Mouse (Mus musculus) lung, postnatal 25 days (tissue): ENCODE data around the gene Tekt5.

Source experiments
- DNase-seq: peaks from one replicate; pipeline ENCODE4 v3.0.0; 2022; ENCODE audit warnings: low spot score

The Tekt5 gene

GRCm38 (mm10) chr16:10377286-10377685 lies 18.0 kb downstream of the Tekt5 start:
- DNase-seq, result no peak

GRCm38 (mm10) chr16:10374254-10375011 lies 20.9 kb downstream of the Tekt5 start:
- peak; percentile 52 for DNase-seq

GRCm38 (mm10) chr16:10372372-10372771 lies 22.9 kb downstream of the Tekt5 start:
- DNase-seq, result no peak

GRCm38 (mm10) chr16:10369996-10370395 lies 25.3 kb downstream of the Tekt5 start:
- no peak for DNase-seq

- DNase-seq, result no peak
Observed at GRCm38 (mm10) chr16:10369468-10369934, 25.8 kb downstream of the Tekt5 start.

- DNase-seq, result peak; percentile 73
Observed at GRCm38 (mm10) chr16:10366240-10367217, 28.8 kb downstream of the Tekt5 start.

- DNase-seq, result no peak
Observed at GRCm38 (mm10) chr16:10365796-10366195, 29.5 kb downstream of the Tekt5 start.

GRCm38 (mm10) chr16:10363061-10363460 lies 32.2 kb downstream of the Tekt5 start:
- no peak for DNase-seq

- no peak for DNase-seq
Observed at GRCm38 (mm10) chr16:10359241-10359640, 36.0 kb downstream of the Tekt5 start.

GRCm38 (mm10) chr16:10358010-10358934 lies 37.0 kb downstream of the Tekt5 start:
- DNase-seq, result peak; percentile 69

- peak; percentile 55 for DNase-seq
Observed at GRCm38 (mm10) chr16:10355004-10355403, 40.3 kb downstream of the Tekt5 start.

GRCm38 (mm10) chr16:10351050-10351636 lies 44.1 kb downstream of the Tekt5 start:
- peak; percentile 80 for DNase-seq

- DNase-seq, result peak; percentile 86
Observed at GRCm38 (mm10) chr16:10349876-10350275, 45.4 kb downstream of the Tekt5 start.

GRCm38 (mm10) chr16:10349436-10349835 lies 45.9 kb downstream of the Tekt5 start:
- DNase-seq, result peak; percentile 65

- DNase-seq, result peak; percentile 81
Observed at GRCm38 (mm10) chr16:10347551-10347950, 47.7 kb downstream of the Tekt5 start.

GRCm38 (mm10) chr16:10341110-10341509 lies 54.2 kb downstream of the Tekt5 start:
- DNase-seq, result no peak

- DNase-seq, result no peak
Observed at GRCm38 (mm10) chr16:10339930-10340329, 55.4 kb downstream of the Tekt5 start.

GRCm38 (mm10) chr16:10338601-10339000 lies 56.7 kb downstream of the Tekt5 start:
- no peak for DNase-seq

GRCm38 (mm10) chr16:10337422-10338197 lies 57.7 kb downstream of the Tekt5 start:
- peak; percentile 74 for DNase-seq
